Mouse (Mus musculus) heart, postnatal 4 days (tissue): ENCODE data around the gene Plod1. TPM values are rescaled to one million over a fixed set of nuclear protein-coding genes. Genes with fewer than 3 reads are reported as not detected.
A peak's percentile ranks its signal among the peaks of the same experiment; 100 is the strongest.
"Not testable (repeated sequence)": the region's sequence is repeated elsewhere in the genome, so short reads cannot be mapped to it uniquely, and the experiment has no call there.

Experiments
- DNase-seq: peaks from one replicate; pipeline ENCODE4 v3.0.0; 2021
- total RNA-seq, 2 experiments: library from RNA; stranded (reverse); gene quantifications; 2 replicates each; pipeline ENCODE4 v1.2.3; 2021

Plod1 gene
- total RNA-seq, 2 experiments from 2014 or later = 80.9 to 82.5 TPM

GRCm38 (mm10) chr4:147888237-147888636 is 48.3 kb downstream of the Plod1 start:
- DNase-seq = no peak

- DNase-seq = no peak
These were observed 49.3 kb downstream of the Plod1 start for GRCm38 (mm10) chr4:147887277-147887676.

- DNase-seq = no peak
These were observed 50.4 kb downstream of the Plod1 start for GRCm38 (mm10) chr4:147886158-147886557.

GRCm38 (mm10) chr4:147884138-147884537 is 52.4 kb downstream of the Plod1 start:
- no peak for DNase-seq

- no peak for DNase-seq
These were observed 53.5 kb downstream of the Plod1 start for GRCm38 (mm10) chr4:147883041-147883440.

GRCm38 (mm10) chr4:147881792-147882191 is 54.8 kb downstream of the Plod1 start:
- DNase-seq = no peak

GRCm38 (mm10) chr4:147879865-147880264 is 56.7 kb downstream of the Plod1 start:
- DNase-seq = no peak

- no peak for DNase-seq
These were observed 57.1 kb downstream of the Plod1 start for GRCm38 (mm10) chr4:147879456-147879855.

- DNase-seq = no peak
These were observed 58.0 kb downstream of the Plod1 start for GRCm38 (mm10) chr4:147878537-147878936.

GRCm38 (mm10) chr4:147875852-147876575 is 60.6 kb downstream of the Plod1 start:
- no peak for DNase-seq

- DNase-seq = no peak
These were observed 67.3 kb downstream of the Plod1 start for GRCm38 (mm10) chr4:147869238-147869637.

GRCm38 (mm10) chr4:147868450-147869031 is 68.0 kb downstream of the Plod1 start, which contains the start of the genes Miip and Fv1:
Gene Miip (minus strand): TSS chr4:147868816.
Gene Fv1 (plus strand): TSS chr4:147868979.
- DNase-seq = peak; percentile 94

GRCm38 (mm10) chr4:147867563-147868449 is 68.8 kb downstream of the Plod1 start:
- DNase-seq = no peak

- not testable (repeated sequence) for DNase-seq
These were observed 69.8 kb downstream of the Plod1 start for GRCm38 (mm10) chr4:147866793-147867192.

GRCm38 (mm10) chr4:147866056-147866455 is 70.5 kb downstream of the Plod1 start:
- no peak for DNase-seq

- no peak for DNase-seq
These were observed 70.9 kb downstream of the Plod1 start for GRCm38 (mm10) chr4:147865651-147866050.

- no peak for DNase-seq
These were observed 74.5 kb downstream of the Plod1 start for GRCm38 (mm10) chr4:147862051-147862450.

Other genes starting within 250 kb of the Plod1 start
- gene Zfp534, start 234.2 kb downstream of the Plod1 start, total RNA-seq = under 1 TPM in 1 of 2 experiments, not detected in 1; 0.18 TPM
- 1 to 10 TPM; 3.8 to 4.4 TPM for gene Zfp984, start 127.0 kb downstream of the Plod1 start, total RNA-seq
- 10 to 100 TPM in 1 of 2 experiments, 1 to 10 TPM in 1; 9.1 to 12.6 TPM for gene Zfp933, start 88.4 kb downstream of the Plod1 start, total RNA-seq
- gene Miip, start 68.0 kb downstream of the Plod1 start, total RNA-seq = 10 to 100 TPM; 17.8 to 21.7 TPM
- gene Fv1, start 67.8 kb downstream of the Plod1 start, total RNA-seq = 10 to 100 TPM in 1 of 2 experiments, 1 to 10 TPM in 1; 9.9 to 11.7 TPM
- 100 to 1,000 TPM; 505 to 526 TPM for gene Mfn2, start 32.1 kb downstream of the Plod1 start, total RNA-seq
- 10 to 100 TPM; 46.8 to 49.3 TPM for gene 2510039O18Rik, start 4.1 kb upstream of the Plod1 start, total RNA-seq
- gene Nppb, start 49.0 kb upstream of the Plod1 start, total RNA-seq = 100 to 1,000 TPM; 736 to 787 TPM
- gene Nppa, start 64.0 kb upstream of the Plod1 start, total RNA-seq = 1,000 to 10,000 TPM; 1,585 to 1,953 TPM
- gene Clcn6, start 102.1 kb upstream of the Plod1 start, total RNA-seq = 10 to 100 TPM; 15.8 to 16.3 TPM
- 10 to 100 TPM; 14.1 to 14.3 TPM for gene Mthfr, start 102.3 kb upstream of the Plod1 start, total RNA-seq
- 10 to 100 TPM; 24.8 to 27.4 TPM for gene Agtrap, start 151.3 kb upstream of the Plod1 start, total RNA-seq
- 10 to 100 TPM; 17.9 to 19.9 TPM for gene Mad2l2, start 193.6 kb upstream of the Plod1 start, total RNA-seq
- not detected for gene Draxin, start 193.9 kb upstream of the Plod1 start, total RNA-seq
- 10 to 100 TPM; 24.7 to 26.3 TPM for gene Fbxo6, start 215.4 kb upstream of the Plod1 start, total RNA-seq
- gene Fbxo44, start 223.7 kb upstream of the Plod1 start, total RNA-seq = 10 to 100 TPM; 18.2 to 22.7 TPM
- under 1 TPM in 1 of 2 experiments, not detected in 1; 0.27 TPM for gene Fbxo2, start 223.9 kb upstream of the Plod1 start, total RNA-seq